Mouse (Mus musculus): ENCODE data around the gene Phf5a. TPM values are rescaled to one million over a fixed set of nuclear protein-coding genes. Genes with fewer than 3 reads are reported as not detected.
"Not testable (repeated sequence)": the region's sequence is repeated elsewhere in the genome, so short reads cannot be mapped to it uniquely, and the experiment has no call there.

Gene Phf5a
- total RNA-seq (2022): 10 to 100 TPM; 44.2 to 61.3 (median 51.4) TPM

DNA sequence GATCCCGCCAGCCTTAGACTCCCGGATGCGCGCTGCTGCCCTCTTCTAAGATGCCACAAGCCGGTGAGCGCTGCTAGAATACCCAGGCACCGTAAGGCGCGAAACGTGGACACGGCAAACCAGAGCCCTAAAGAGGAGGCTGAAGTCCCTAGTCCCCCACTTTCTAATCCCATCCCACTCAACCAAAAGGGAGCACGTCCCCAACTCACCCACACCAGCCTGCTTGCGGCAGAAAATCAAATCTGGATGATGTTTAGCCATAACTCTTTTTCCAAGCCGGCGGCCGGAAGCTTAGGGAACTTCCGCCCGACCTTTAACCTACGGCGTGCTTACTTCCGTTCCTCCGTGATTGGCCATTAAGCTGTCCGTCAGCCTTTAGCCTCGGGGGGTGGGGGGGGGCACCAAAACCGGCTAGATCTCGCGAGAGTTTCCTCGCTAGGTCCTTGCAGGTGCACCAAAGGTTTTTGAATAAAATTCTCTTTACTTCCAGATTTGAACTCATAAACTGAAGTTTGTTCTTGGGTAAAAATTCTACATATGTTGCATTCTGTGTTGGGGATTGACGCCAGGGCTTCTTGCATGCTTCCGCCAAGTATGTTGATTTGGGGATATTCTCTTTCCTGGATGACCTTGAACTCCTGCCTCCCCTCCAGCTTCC lies at the start of gene Phf5a:
Phf5a (minus strand) TSS at position 308 of the 658 bp plus-strand sequence.
- DNase-seq: peak; percentile 78

DNA sequence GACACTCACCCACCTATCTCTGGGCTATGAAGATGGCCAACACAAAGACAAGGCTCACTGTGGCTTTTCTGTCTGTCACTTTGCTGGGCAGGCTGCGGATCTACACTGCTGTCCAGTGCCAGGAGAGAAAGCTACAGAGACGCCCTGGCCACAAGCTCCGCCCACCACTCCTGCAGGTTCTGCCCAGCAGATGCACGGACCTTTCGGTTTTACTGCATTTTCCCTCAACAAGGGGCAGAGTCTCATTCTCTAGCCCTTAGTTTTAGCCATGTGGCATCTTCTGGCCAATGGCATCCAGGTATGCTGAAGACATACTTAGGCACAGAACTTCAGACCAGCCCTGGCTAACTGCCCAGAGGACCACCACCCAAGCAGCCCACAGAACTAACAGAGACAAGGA lies 49.5 kb upstream of the Phf5a start:
- no peak for DNase-seq

DNA sequence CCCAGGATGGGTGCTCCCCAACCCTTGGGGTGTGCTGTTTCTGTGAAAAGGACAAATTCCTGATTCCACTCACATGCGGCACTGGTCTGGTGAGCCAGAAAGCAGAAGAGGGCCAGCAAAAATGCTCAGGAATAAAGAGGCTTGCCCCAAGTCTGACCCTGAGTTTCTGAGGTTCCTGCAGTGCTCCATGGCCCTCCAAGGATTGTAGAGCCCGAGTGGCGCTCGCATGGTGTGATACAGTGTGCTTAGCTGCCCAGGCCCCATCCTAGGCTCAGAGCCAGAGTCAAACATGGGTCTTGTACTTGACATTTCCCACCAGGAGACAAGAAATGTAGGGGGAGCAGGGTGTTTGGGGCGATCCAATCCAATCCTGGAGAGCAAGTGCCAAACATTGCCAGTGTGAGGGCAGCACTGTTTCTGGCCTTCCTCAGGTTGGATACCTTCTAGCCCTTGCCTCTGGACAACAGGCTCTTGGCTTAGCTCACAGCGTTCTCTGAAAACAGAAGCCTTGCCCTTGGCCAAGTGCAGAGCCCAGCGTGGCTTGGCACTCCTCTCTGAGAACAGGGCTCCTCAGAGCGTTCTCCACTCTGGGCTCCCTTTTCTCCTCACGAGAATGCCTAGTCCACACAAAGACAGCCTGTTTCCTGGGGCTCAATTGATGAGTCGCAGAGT lies 49.0 kb upstream of the Phf5a start:
- no peak for DNase-seq

DNA sequence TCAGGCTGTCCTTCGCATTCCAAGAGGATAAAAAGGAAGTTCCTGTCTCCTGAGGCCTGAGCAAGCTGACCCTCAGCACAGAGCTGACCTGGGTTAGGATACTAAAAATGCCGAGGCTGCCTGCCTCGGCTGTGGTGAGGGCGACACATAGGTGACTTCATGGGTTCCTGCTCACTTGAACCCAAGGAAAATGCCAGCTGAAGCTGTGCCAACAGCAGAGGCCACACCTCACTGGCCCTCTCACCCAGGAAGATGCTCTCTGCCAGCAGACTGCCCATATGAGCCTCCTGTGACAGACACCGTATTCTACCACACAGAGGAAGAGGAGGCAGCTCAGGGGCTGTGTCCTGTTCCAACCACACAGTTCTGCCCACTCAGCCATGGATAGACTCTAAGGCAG lies 47.4 kb upstream of the Phf5a start:
- no peak for DNase-seq

DNA sequence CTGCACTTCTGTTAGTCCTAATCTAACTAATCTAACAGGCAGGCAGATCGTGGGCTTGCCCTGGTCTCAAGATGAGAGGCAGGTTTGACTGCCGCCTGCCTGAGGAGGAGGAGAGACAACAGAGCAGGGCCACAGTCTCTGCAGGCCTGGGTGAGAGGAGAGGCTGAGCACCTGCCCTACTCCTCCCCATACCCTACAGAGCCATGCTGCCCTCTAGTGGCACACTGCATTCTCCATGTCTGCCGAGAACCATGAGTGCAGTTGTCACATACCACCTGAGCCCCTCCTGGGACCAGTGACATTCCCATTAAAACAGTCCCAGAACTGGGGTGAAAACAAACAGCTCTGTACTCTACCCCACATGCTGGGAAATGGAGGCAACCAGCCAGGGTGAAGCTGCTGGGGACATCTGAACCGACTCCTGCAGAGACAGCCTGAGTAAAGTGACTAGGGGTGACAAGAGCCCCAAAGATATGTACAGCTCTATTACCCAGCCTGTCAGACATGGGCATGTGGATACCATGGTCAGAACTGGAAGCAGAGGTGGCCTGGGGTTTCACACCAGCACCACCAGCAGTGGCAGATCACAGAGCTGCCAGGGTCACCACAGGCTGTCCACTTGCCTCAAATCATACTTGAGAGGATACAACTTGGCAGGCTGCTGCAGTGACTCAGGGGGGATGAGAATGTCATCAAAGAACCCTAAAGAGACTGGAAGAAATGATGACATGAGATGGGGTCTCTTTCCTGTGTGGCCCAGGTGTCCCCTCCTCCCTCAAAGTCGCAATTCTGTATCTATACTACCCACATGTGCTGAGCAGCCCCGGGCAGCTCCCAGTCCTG lies 46.1 kb upstream of the Phf5a start:
- DNase-seq: peak; percentile 57

DNA sequence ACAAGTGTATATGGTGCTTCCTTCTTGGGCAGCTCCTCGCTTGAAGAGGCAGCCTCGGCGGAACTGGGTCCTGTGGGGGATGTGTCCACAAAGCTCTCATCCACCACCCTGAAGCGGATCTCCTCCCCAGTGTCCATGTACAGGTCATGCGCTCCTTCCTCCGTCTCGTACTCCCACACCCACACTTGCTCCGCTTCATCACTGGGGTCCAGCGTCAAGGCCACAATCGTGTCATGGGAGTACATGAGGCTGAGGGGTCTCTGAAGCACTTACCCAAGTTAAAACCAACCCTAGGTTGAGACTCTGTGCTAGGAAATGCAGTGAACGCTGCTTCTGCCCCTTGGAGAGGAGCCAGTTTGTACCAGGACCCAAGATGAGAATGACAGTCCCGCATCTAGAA lies 45.5 kb upstream of the Phf5a start:
- DNase-seq: no peak

DNA sequence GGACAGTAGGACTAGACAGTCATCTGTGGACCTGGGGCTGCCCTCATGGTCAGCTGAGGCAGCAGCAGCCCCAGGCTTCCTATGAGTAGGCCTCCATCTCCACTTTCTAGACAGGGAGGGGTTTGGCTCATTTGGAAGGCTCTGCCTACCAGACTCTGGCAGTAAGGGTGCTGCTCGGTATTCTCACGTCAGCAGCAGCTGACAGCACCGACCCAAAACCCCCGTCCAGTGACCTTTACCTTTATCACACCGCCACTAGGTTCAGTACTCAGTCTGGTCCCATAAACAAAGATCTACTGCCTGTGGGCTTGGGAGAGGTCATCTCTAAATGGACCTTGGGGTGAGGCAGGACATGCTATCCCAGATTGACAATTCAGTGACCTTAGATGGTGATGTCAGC lies 44.0 kb upstream of the Phf5a start:
- DNase-seq: no peak

DNA sequence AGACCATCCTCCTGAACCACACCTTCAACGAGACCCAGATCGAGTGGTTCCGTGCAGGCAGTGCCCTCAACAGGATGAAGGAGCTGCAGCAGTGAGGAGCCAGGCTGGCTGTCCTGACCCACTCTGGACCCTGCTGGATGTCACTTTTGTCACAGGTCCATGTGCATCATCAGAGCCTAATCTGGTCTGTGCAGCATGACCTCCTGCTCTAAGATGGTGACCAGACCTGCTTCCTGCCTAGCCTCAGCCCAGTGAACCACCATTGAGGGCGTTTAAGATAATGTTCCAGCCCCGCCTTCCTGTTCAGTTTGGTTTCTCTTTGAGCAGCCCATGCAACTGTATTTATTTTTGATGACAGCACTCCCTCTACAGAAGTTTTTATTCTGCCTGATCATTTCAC lies 43.0 kb upstream of the Phf5a start:
- no peak for DNase-seq

DNA sequence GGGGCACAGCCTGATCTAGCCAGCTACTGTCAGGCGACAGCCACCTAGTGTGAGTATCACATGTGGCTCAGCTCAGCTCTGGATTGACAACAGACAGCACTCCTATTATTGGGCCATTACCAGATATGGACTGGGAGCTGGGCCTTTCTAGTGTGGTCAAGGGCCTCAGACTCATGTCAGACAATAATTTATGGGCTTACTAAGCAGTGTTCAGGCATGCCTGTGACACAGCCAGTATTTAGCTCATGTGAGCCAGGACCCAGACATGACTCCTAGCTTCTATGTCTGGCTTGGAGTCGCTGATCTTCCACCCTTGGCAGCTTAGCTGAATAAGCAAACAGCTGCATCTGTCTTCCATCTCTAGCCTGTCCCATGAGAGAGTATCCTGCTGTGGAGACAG lies 40.8 kb upstream of the Phf5a start:
- DNase-seq: no peak

DNA sequence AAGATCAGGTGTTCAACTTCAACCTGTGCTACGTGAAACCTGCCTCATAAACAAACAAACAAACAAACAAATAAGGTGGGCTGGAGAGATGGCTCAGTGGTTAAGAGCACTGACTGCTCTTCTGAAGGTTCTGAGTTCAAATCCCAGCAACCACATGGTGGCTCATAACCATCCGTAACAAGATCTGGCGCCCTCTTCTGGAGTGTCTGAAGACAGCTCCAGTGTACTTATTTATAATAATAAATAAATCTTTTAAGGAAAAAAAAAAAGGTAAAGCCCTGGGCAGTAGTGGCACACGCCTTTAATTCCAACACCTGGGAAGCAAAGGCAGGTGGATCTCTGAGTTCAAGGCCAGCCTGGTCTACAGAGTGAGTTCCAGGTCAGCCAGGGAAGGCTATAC lies 37.1 kb upstream of the Phf5a start:
- not testable (repeated sequence) for DNase-seq

DNA sequence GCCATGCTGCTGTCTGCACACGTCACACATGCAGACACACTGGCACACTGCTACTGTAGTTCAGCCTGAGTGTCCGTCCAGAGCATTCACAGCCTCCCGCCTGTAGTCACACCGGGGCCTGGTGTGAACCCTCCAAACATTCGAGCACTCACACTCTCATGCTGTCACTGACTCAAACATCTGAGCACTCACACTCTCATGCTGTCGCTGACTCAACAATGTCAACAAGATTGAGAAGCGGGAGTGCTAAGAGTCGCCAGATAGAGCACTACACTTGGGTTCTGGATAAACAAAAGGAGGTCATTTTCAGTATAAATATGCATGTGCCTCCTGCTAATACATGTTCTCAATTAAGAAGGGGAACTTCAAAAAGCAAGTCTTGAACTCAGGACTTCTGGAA lies 36.2 kb upstream of the Phf5a start:
- no peak for DNase-seq

DNA sequence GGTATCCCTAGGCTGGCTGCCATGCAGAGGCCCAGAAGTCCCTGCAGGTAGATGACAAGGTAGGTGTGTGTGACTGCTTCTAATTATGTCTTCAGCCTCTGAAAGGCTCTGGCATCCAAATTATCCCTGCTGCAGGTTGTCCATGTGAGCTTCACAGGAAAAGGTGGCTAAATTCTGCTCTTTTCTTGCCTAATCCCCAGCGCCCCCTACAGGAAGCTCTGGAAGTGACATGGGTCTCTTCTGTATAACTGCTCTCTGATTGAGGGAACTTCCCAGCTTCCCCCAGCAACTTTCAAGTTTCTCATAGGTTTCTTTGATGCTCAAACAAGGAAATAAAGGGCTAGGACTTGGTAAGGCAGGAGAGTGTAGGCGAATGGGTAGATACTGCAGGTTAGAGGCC lies 33.2 kb upstream of the Phf5a start:
- DNase-seq: no peak

DNA sequence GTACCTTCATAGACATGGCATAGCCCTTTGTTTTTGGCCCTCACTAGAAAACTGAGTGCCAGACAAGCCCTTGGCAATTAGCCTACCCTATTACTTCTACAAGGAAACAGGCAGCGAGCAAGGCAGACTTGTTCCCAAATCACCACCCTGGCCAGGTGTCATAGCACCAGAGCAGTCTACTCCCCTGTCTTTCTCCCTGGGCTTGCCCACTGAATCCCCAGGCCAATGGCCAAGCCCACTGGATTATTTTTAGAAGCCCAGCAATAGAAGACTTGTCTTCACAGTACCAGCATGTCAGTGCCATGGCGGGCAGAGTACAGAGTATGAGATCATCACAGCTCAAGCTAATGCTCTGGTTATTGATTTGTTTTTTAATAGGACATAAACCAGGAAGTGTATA lies 27.0 kb upstream of the Phf5a start:
- no peak for DNase-seq

DNA sequence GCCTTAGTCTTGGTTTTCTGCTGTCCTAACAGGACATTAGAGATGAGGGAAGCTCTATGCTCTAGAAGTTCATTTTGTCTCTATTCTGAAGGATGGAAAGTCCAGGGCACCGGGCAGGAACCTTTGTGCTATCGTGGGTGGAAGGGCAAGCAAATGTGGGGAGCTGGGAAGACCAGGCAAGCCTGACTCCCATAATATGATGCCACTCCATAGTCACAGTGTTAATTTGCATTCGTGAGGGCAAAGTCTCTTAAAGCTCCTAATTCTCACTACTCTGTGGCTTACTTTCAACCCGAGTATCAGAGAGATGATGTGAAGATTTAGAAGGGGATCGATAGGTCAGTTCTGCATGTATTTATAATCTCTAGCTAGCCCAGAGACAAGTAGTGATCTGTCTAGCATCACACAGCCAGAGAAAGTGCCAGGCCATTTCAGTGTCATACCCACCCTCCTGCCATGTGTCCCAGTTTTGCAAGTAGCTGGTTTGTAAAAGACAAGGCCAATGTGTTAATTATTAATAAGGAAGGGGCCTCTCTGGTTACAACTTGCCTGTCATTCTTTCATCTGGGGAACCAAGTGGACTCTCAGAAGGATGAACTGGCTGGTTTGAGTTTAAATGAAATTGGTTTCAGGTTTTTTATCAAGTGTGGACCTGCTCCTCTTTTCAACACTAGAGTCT lies 26.0 kb upstream of the Phf5a start:
- no peak for DNase-seq

DNA sequence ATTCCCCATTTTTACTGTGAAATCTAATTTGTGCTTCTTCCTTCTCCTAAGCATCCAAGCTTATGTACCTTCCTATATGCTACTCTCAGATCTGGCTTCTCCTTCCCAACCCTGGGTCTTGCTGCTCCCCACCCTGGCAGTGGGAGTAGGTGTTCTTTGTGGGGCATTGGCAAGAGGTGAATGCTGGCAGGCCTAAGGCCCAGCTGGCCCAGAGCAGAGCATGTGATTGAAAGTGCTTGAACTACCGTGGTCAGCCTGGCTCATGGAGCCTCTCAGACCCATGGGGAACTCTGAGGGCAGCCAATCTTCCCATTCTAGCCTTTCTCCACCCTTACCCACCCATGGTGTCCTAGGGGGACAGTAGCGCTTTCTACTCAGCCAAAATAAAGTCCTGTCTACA lies 24.7 kb upstream of the Phf5a start:
- DNase-seq: no peak

DNA sequence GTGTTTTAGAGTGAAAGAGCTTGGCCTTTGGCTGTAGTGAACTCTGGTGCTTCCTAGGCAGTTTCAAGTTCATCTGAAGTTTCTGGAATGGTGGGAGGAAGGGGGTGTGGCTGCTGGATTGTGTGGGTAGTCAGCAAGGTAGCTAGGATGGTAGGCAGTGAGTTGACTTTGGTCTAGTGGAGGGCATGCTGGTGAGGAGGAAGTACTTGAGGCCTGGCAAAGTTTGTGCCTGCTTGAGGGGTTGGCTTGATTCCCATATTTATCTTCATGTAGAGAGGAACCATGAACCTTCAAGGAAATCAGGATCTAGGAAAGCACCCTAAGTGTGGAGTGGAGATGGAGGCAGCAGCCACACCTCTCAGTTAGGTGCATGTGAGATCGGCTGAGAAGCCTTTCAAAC lies 22.3 kb upstream of the Phf5a start:
- no peak for DNase-seq

DNA sequence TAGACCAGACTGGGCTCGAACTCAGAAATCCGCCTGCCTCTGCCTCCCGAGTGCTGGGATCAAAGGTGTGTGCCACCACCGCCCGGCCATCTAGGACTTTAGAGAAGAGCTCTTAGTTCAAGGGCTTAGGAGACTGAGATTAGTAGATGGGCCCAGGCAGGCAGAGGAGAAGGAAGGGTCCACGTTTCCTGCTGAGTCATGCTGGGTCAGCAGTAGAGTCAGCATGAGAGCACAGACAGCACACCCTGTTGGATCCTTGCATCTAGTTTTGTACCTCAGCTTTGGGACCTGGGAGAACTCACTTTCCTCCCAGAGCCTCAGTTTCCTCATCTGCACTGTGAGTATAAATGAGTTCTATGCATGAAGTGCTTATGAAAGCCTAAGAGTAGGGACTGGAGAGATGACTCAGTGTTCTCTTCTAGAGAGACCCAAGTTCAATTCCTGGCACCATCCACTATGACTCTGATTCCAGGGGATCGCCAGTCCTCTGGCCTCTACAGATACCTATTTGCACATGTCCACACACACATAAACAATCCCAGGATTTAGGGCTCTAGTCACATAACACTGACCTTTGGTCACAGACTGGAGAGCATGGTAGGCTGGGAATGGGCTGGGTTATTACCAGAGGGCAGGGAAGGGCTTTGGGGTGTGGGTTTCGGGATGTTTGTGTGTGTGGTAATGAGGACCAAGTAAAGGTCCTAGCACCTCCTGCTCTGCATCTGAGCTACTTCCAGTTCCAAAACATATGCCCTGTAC lies 20.3 kb upstream of the Phf5a start:
- DNase-seq: no peak

DNA sequence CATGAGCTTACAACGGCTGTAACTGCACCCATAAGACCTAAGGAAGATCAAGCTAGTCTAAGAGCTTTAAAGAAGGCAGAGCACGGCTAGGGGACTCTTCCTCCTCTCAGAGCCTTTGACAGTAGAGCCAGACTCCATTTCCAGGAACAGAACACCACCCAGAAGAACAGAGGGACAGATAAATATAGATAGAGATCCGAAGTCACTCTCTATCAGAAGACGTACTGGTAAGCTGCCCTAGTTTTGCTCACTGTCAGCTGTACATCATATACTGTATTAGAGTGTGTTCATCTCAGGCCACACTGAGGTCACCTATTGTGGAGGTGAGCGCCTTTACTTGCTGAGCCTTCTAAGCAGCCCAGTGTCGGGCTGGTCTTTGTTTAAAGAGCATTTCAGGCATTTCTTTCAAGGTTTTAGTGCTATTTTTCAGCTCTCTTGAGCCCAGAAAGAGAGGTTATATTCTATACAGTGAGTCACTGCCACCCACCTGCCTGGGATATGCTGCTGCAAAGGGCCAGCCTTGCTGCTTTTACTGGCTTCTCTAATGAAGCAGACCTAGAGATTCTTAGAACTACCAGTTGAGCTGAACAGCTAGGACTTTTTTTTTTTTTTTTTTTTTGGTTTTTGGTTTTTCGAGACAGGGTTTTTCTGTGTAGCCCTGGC lies 19.6 kb upstream of the Phf5a start:
- no peak for DNase-seq

DNA sequence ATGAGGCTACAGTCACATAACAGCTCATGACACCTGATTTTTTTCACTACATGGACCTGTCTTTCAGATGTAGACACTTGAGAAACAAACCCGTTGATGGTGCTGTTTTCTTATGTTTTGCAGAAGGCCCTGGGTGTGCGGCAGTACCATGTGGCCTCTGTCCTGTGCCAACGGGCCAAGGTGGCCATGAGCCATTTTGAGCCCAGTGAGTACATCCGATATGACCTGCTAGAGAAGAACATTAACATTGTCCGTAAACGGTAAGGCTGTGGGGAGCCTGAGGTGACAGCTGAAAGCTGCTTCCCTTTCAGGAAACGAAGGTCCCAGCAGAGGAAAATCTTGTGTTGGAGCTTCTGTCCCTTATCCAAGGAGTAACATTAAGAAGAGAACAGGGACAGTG lies 17.5 kb upstream of the Phf5a start:
- no peak for DNase-seq

DNA sequence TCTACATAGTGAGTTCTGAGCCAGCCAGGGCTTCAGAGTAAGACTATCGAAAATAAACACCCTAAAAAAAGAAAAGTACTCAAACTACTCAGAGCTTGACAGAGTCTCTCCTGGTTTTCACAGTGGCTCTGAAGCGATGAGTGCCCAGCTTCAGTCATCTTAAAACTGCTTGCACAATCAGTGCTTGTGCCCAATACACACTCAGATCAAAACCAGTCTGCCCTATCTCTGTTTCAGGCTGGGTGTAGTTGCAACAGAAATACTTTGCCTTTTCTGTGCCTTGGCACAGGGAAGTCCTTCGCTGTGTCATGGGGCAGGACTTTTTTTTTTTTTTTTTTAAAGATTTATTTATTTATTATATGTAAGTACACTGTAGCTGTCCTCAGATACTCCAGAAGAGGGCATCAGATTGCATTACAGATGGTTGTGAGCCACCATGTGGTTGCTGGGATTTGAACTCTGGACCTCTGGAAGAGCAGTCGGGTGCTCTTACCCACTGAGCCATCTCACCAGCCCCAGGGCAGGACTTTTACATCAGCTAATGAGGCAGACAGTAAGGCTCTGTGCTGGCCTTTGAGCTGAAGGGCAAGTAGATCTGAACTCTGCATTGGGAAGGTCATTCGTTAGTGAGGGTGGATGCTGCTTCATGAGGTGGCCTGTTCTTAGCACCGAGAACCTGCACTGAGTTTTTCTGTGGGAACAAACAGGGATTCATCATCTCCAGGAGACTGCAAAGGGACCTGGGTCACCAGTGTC lies 15.3 kb upstream of the Phf5a start:
- DNase-seq: no peak

DNA sequence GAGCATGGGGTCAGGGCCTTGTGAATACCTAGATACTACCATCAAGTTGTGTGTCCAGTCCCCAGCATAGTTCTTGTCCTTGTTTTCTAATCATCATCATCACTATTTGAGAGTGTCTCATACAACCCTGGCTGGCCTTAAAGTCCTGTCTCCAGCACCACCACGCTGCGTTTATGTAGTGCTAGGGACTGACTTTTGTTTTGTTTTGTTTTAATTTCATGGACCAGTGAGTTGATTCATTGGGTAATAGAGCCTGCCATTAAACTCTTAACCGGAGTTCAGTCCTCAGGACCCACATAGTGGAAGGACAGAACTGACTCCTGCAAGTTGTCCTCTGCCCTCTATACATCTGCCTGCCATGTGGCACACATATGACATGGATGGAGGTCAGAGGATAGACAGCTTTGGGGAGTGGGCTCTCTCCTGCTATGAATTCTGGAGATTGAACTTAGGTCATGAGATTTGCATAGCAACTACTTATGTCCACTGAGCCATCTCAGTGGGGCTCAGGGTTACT lies 13.8 kb upstream of the Phf5a start:
- no peak for DNase-seq

Measured in adrenal gland, adult 8-10 months (tissue).